Mouse (Mus musculus): ENCODE results near the gene Ribc1. TPM values are rescaled to one million over a fixed set of nuclear protein-coding genes. Genes with fewer than 3 reads are reported as not detected.

The Ribc1 gene
- polyA plus RNA-seq, 1 experiment from 2014 or later, result 1.6 TPM

Other genes with a start within 250 kb of the Ribc1 start
- gene Huwe1, start 215.5 kb downstream of the Ribc1 start, polyA plus RNA-seq (2014; fragmentation: Nextera tagmentation; extraction: Ambion mirVana), result 37.7 and 45.2 TPM in 2 replicates
- gene Hsd17b10, start 14.4 kb downstream of the Ribc1 start, polyA plus RNA-seq (2014; fragmentation: Nextera tagmentation; extraction: Ambion mirVana), result 213 and 226 TPM in 2 replicates
- 59.6 and 64.7 TPM in 2 replicates for gene Smc1a, start 133 bp upstream of the Ribc1 start, polyA plus RNA-seq (2014; fragmentation: Nextera tagmentation; extraction: Ambion mirVana)
- 45.0 and 45.9 TPM in 2 replicates for gene Iqsec2, start 128.0 kb upstream of the Ribc1 start, polyA plus RNA-seq (2014; fragmentation: Nextera tagmentation; extraction: Ambion mirVana)
- gene Kdm5c, start 216.7 kb upstream of the Ribc1 start, polyA plus RNA-seq (2014; fragmentation: Nextera tagmentation; extraction: Ambion mirVana), result 19.9 and 31.7 TPM in 2 replicates